Mouse (Mus musculus) neural tube, embryonic 13.5 days (tissue): ENCODE measurements around the gene Map1s. TPM values are rescaled to one million over a fixed set of nuclear protein-coding genes. Genes with fewer than 3 reads are reported as not detected.

Source experiments
- ATAC-seq: fragments of 200-750 bp; cut with Nextera tagmentation; 2 replicates; pipeline ENCODE4 v1.8.0; 2017; ENCODE audit warnings: low read depth, mild to moderate bottlenecking, moderate TSS enrichment, moderate library complexity
- H3K27ac ChIP-seq: fragments of 300-500 bp; sonication (generic); replicated peaks from 2 replicates; pipeline ENCODE4 v1.5.1; 2015; ENCODE audit warnings: moderate library complexity, mild to moderate bottlenecking, inconsistent platforms
- H3K27me3 ChIP-seq: fragments of 300-500 bp; sonication (generic); 2 replicates; pipeline ENCODE4 v1.6.1; 2015; ENCODE audit warnings: mild to moderate bottlenecking, inconsistent platforms
- H3K36me3 ChIP-seq: fragments of 300-500 bp; sonication (generic); 2 replicates; pipeline ENCODE4 v1.6.1; 2015; ENCODE audit warnings: mild to moderate bottlenecking, inconsistent platforms
- H3K4me1 ChIP-seq: fragments of 300-500 bp; sonication (generic); replicated peaks from 2 replicates; pipeline ENCODE4 v1.6.1; 2015; ENCODE audit warnings: inconsistent platforms
- H3K4me2 ChIP-seq: fragments of 300-500 bp; sonication (generic); 2 replicates; pipeline ENCODE4 v1.6.1; 2015; ENCODE audit warnings: inconsistent platforms, mild to moderate bottlenecking, moderate library complexity
- H3K4me3 ChIP-seq: fragments of 300-500 bp; sonication (generic); 2 replicates; pipeline ENCODE4 v1.5.1; 2015; ENCODE audit warnings: mild to moderate bottlenecking, inconsistent platforms
- H3K9ac ChIP-seq: fragments of 300-500 bp; sonication (generic); 2 replicates; pipeline ENCODE4 v1.6.1; 2015; ENCODE audit warnings: moderate library complexity, mild to moderate bottlenecking, inconsistent platforms
- H3K9me3 ChIP-seq: fragments of 300-500 bp; sonication (generic); 2 replicates; pipeline ENCODE4 v1.6.1; 2016; ENCODE audit warnings: inconsistent platforms
- WGBS: fragments of 180-500 bp; shearing (Covaris S2); methylation state at CpG from one replicate; pipeline ENCODE4 v1.1.7; 2015; 5-methylcytosine and 5-hydroxymethylcytosine counted together
- polyA plus RNA-seq: library from polyadenylated mRNA; unstranded; fragments of >200 nt; fragmentation: Nextera tagmentation; extraction: Ambion mirVana; gene quantifications from 2 replicates; pipeline ENCODE4 v1.2.1, GENCODE M21; 2015

The Map1s gene
- polyA plus RNA-seq, 1 experiment from 2014 or later: 60.7 TPM

DNA sequence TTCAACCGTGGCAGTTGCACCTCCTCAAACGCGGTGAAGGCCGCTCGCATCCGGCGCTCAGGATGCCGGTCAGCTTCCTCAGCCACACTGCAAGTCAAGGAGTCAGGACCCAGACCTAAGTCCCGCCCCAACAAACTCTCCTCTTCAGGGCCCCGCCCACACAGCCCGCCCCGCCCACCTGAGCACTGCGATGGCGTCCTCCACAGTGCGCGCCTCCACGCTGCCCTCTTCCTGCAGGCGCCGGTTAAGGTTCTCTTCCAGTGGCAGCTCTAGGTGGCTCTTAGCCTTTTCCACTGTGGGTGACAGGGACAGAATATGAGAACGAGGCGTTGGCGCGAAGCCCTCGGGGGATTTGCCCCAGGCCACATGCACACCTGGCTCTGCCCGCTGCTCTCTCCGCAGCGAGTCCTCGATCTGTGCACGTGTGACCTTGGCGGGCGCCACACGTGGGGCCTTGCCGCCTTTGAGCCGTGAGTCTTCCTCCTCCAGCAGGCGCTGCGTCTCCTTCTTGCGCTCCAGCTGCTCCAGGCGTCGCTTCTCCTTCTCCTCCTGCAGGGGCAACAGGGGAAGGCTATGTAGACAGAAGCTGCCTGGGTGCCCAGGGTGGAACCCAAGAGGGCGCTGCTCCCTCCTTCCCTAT, 37.1 kb upstream of the Map1s start:
- Histone ChIP-seq H3K27ac (peak overlapping the region; percentile 85), H3K9me3 (no peaks in the 10 kb centered on the region), H3K9ac (peak overlapping the region; percentile 56), H3K27me3 (no peaks in the 10 kb centered on the region), H3K4me1 (peaks cover 66% of the 10 kb centered on the region), H3K4me3 (peak overlapping the region; percentile 9; the same call in 1 of the 2 replicates), H3K36me3 (peaks cover 8% of the 10 kb centered on the region), H3K4me2 (peak overlapping the region; percentile 43)
- no peak for ATAC-seq
- WGBS: 15% methylated on average over 40 of the region's 40 CpGs

DNA sequence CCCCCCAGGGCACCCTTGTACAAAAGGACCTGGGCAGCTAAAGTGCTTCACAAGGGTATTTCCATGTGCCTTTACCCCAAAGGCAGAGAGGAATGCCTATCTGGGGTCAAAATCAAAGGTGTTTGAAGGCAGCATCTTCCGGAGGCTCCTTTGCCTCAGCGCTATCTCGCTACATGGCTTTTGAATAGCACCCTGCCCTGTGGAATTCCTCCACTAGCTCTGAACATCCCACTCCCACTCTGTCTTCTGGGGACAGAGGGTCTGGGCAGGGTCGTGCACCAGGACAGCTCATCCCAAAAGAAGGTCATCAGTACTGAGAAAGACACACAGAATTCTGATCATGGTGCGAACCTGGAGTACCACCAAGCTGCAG, 36.5 kb upstream of the Map1s start:
- WGBS: 36% methylated on average over 5 of the region's 5 CpGs
- peaks cover 8% of the 10 kb centered on the region for H3K36me3 ChIP-seq
- no peak overlapping the region for H3K4me3 ChIP-seq
- H3K9me3 ChIP-seq: no peaks in the 10 kb centered on the region
- H3K9ac ChIP-seq: peak overlapping the region; percentile 56
- no peaks in the 10 kb centered on the region for H3K27me3 ChIP-seq
- H3K27ac ChIP-seq: peak overlapping the region; percentile 85
- ATAC-seq: no peak
- peak overlapping the region; percentile 43 for H3K4me2 ChIP-seq
- peaks cover 61% of the 10 kb centered on the region for H3K4me1 ChIP-seq

DNA sequence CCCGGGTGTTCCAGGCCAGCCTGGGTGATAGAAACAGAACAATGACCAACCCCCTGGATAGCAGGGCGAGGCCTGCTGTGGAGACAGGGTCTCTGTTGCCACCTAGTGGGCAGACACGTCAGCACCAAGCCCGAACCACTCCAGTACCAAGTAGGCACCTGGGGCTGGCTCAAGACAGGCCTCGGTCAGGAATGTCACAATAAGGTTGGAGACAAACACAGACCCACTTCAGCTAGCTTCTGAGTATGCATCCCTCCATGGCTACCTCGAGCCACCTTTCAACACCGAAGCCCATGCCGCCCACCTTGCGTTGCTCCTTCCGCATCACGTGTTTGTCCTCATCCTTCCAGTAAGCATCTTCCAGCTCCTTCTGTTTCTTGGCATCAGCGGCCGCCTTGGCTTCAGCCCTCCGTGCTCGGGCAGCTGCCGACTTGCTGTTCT, 36.1 kb upstream of the Map1s start:
- 49% methylated on average over 16 of the region's 16 CpGs for WGBS
- H3K9ac ChIP-seq: peak overlapping the region; percentile 56

DNA sequence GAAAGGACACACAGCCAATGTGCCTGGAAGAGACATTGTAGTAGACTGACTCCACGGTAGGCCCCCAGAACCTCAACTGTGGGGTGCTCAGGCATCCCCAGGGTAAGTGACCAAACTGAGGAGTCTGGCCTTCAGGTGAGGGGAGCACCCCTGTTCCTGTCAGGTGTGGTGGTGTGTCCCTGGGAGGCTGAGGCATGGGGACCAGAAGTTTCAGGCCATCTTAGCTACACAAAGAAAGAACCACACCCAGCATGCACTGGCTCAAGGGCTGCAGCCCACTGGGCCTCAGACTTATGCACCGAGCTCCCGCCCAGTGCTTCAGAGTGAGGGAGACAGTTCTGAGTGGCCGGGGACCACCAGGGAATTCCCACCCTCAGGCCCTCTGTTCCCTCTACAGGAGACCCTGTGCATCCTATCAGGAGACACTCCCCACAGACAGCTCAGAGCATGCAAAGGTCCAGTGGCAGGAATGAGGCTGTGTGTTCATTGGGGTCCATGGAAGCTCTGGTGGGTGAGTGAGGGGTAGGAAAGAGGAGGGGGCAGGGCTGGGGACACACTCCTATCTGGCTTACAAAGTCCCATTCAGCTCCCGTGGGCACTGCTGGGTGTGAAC, 34.4 kb upstream of the Map1s start:
- Histone ChIP-seq H3K4me2 (no peak overlapping the region), H3K27me3 (no peaks in the 10 kb centered on the region), H3K9ac (no peak overlapping the region), H3K9me3 (no peaks in the 10 kb centered on the region), H3K4me1 (peaks cover 46% of the 10 kb centered on the region), H3K27ac (no peak overlapping the region), H3K4me3 (no peak overlapping the region), H3K36me3 (peaks cover 8% of the 10 kb centered on the region)
- 89% methylated on average over 5 of the region's 5 CpGs for WGBS
- no peak for ATAC-seq

More for the DNA sequence above, 36.1 kb upstream of the Map1s start:
- ATAC-seq: no peak
- H3K9me3 ChIP-seq: no peaks in the 10 kb centered on the region
- H3K4me3 ChIP-seq: no peak overlapping the region
- H3K27ac ChIP-seq: peak overlapping the region; percentile 85
- no peaks in the 10 kb centered on the region for H3K27me3 ChIP-seq
- peaks cover 57% of the 10 kb centered on the region for H3K4me1 ChIP-seq
- H3K4me2 ChIP-seq: peak overlapping the region; percentile 43; the same call in 1 of the 2 replicates
- peaks cover 8% of the 10 kb centered on the region for H3K36me3 ChIP-seq

DNA sequence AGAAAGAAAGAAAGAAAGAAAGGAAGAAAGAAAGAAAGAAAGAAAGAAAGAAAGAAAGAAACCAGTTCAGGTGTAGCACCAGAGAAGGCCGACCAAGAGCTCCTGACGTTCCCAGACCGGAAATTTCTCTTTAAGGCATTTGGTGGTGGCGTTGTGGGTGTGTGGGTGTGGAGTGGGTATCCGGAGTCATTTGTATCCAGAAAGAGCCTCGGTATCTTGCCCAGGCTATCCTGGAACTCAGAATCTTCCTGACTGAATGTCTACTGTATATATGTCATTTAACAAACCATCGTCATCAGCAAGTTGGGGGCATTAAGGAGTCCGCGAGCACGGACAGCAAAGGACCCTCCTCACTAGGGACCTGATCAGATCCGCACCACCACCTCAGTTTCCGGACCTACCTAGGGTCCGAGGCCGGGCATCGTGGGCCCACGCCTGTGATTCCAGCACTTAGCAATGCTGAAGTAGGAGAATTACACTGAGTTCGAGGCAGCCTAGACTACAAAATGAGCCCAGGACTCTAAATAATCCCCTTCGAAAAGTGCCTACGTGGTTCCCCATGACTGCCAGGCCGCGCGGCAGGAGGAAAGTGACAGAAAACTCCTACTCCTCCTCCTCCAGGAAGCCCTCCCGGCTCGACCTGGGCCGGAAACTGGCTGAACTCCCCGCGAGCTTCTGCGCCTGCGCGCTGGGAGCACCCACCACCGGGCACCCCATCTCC, 32.9 kb upstream of the Map1s start:
- H3K27ac ChIP-seq: peak overlapping the region; percentile 90
- H3K4me1 ChIP-seq: peaks cover 38% of the 10 kb centered on the region
- no peaks in the 10 kb centered on the region for H3K9me3 ChIP-seq
- no peaks in the 10 kb centered on the region for H3K27me3 ChIP-seq
- WGBS: 8% methylated on average over 31 of the region's 31 CpGs
- H3K36me3 ChIP-seq: peaks cover 5% of the 10 kb centered on the region
- H3K9ac ChIP-seq: peak overlapping the region; percentile 82
- peak overlapping the region; percentile 95 for H3K4me2 ChIP-seq
- H3K4me3 ChIP-seq: peak overlapping the region; percentile 81
- ATAC-seq: no peak

DNA sequence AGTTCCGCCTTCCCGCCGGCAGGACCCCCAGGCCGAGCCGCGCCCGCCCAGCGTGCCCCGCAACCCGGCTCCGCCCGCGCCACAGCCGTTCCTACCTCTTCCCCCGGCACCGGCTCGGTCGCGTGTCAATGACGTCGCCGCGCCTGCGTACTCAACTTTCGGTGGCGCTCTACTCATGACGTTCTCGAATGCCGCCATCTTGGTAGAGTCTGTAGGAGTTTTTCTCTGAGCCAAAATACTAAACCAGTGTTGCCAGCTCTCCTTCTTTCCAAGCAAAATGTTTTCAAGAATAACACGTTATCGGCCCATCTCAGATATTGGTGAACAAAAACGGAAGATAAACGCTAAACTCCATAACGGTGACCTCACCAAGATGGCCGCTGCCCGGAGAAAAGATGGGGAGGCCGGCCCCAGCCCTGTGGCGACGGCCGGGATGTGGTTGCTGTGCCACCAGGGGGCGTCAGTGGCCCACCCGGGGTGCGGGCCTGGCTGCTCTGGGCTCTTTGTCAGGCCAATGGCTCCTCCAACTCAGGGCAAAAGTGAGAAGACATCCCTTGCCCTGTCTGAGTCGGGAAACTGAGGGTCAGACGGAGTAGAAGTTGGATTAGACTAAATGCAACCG, 32.3 kb upstream of the Map1s start, which contains the start of gene Ccdc124:
Gene Ccdc124, minus strand, starts transcription at position 572 of the 622 bp plus-strand sequence.
- Histone ChIP-seq H3K4me2 (peak within 1 kb of the TSS; percentile 95), H3K4me1 (peaks cover 31% of the 10 kb centered on the region), H3K9me3 (no peaks in the 10 kb centered on the region), H3K27me3 (no peaks in the 10 kb centered on the region), H3K9ac (peak within 1 kb of the TSS; percentile 82), H3K36me3 (no peaks in the 10 kb centered on the region), H3K4me3 (peak within 1 kb of the TSS; percentile 81), H3K27ac (peak within 1 kb of the TSS; percentile 90)
- under 1% methylated on average over 46 of the region's 46 CpGs for WGBS
- ATAC-seq: peak; percentile 88

DNA sequence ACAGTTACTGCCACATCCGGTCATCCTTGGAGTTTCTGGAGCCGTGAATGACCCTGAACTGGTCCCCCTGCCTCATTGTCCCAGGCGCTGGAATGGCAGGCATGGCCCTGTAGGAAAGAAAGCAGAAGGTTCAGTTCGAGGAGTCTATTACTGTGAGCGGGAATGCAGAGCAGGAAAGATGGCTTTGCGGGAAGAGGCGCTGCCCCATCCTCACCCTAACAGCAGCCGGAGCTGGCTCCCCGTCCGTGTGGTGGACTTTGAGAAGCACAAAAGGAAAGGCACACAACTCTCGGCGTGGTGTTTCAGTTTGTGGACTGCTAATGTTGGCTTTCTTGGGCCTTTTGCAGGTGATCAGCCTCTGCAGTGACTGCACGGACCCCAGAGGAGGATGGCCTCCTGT, 31.3 kb upstream of the Map1s start:
- no peaks in the 10 kb centered on the region for H3K9me3 ChIP-seq
- H3K27me3 ChIP-seq: no peaks in the 10 kb centered on the region
- H3K27ac ChIP-seq: peak overlapping the region; percentile 90; the same call in 1 of the 2 replicates
- 92% methylated on average over 13 of the region's 13 CpGs for WGBS
- no peak for ATAC-seq
- peaks cover 22% of the 10 kb centered on the region for H3K4me1 ChIP-seq
- no peak overlapping the region for H3K4me3 ChIP-seq
- H3K4me2 ChIP-seq: no peak overlapping the region
- H3K36me3 ChIP-seq: no peaks in the 10 kb centered on the region
- H3K9ac ChIP-seq: 0 out of 2 replicates have a peak overlapping the region, but pooled peaks have one; percentile 31

DNA sequence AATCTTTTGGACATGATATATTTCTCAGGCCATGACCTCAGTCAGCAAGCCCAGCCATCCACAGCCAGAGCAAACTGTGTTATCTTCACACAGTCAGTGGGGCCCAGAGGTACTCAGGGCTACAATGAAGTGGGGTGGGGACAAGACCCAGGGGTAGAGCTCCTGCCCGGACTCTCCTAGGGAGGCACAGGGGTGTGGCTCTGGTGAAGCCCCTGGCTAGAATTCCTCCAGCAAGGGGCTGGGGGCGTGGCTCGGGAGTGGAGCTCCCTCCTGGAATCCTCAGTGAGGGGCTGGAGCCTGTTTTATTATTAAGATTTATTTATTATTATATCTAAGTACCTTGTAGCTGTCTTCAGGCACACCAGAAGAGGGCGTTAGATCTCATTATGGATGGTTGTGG, 29.4 kb upstream of the Map1s start:
- H3K9me3 ChIP-seq: no peaks in the 10 kb centered on the region
- H3K4me1 ChIP-seq: peaks cover 23% of the 10 kb centered on the region
- no peak overlapping the region for H3K27ac ChIP-seq
- no peak overlapping the region for H3K4me3 ChIP-seq
- no peak overlapping the region for H3K4me2 ChIP-seq
- no peak for ATAC-seq
- no peaks in the 10 kb centered on the region for H3K36me3 ChIP-seq
- no peak overlapping the region for H3K9ac ChIP-seq
- 56% methylated on average over 4 of the region's 4 CpGs for WGBS
- H3K27me3 ChIP-seq: 0 out of 2 replicates have a peak, but pooled peaks cover 2% of the 10 kb centered on the region

DNA sequence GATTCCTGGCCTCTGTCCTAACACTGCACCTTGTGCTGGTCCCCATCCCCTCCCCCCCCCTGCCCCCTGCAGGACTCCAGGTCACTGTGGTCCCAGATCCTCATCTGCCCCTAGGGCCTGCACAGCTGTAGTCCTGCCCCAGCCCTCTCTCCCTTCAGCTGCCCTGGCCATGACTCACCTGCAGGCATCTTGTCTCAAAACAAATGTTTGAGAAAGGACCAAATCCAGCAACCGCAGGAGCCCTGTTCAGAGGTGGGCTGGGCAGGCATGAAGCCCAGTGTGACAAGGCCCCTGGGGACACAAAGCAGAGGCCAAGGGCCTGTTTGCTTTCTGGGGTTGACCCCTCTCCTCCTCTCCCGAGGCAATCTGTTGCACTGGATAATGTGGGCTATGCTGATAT, 27.6 kb upstream of the Map1s start:
- H3K4me3 ChIP-seq: no peak overlapping the region
- no peaks in the 10 kb centered on the region for H3K36me3 ChIP-seq
- ATAC-seq: no peak
- 63% methylated on average over 2 of the region's 2 CpGs for WGBS
- H3K9me3 ChIP-seq: no peaks in the 10 kb centered on the region
- no peak overlapping the region for H3K27ac ChIP-seq
- 0 out of 2 replicates have a peak, but pooled peaks cover 2% of the 10 kb centered on the region for H3K27me3 ChIP-seq
- H3K4me2 ChIP-seq: no peak overlapping the region
- H3K4me1 ChIP-seq: peaks cover 10% of the 10 kb centered on the region
- no peak overlapping the region for H3K9ac ChIP-seq

DNA sequence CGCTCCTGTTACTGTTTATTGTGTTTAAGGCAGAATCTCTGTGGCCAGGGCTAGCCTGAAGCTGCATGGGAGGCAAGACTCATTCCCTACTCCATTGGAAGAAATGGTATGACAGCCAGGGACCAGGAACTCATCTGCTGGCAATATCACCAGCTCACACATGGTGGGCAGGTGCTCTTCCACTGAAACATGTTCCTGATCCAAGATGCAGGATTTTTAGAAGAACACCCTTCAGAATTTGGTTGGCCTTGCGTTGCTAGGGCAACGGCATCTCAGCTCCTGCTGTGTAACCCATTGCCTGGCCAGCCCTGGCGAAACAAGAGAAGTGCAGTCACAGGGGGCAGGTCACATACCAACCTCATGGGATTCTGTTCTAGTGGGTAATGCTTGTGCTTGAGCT, 26.2 kb upstream of the Map1s start:
- H3K4me3 ChIP-seq: no peak overlapping the region
- no peaks in the 10 kb centered on the region for H3K9me3 ChIP-seq
- peaks cover 10% of the 10 kb centered on the region for H3K4me1 ChIP-seq
- H3K4me2 ChIP-seq: no peak overlapping the region
- H3K27me3 ChIP-seq: 0 out of 2 replicates have a peak, but pooled peaks cover 2% of the 10 kb centered on the region
- no peak overlapping the region for H3K9ac ChIP-seq
- no peaks in the 10 kb centered on the region for H3K36me3 ChIP-seq
- no peak overlapping the region for H3K27ac ChIP-seq
- WGBS: 53% methylated on average over 4 of the region's 4 CpGs
- no peak for ATAC-seq

DNA sequence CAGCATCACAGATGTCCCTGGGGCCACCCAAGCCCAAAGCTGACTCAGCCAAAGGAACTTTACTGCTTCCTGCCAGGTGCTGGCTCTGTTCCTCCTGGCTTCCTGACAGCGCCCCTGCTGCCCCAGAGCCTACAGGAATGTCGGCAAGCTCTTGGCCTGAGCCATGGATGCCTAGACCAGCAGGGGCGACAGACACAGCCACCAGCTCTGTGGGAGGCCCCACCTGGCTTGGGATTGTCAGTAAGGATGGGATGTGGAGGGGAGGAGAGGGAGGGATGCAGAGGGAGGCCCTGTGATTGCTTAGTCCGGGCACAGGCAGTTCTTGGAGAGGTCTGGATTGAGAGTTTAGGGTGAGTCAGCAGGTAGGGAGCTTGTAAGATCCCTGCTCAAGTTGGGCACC, 25.6 kb upstream of the Map1s start:
- H3K9ac ChIP-seq: peak overlapping the region; percentile 41; the same call in 1 of the 2 replicates
- 0 out of 2 replicates have a peak, but pooled peaks cover 2% of the 10 kb centered on the region for H3K27me3 ChIP-seq
- H3K4me3 ChIP-seq: no peak overlapping the region
- no peak overlapping the region for H3K4me2 ChIP-seq
- no peaks in the 10 kb centered on the region for H3K9me3 ChIP-seq
- ATAC-seq: peak; percentile 33; the same call in 1 of the 2 replicates
- 14% methylated on average over 4 of the region's 4 CpGs for WGBS
- no peak overlapping the region for H3K27ac ChIP-seq
- H3K4me1 ChIP-seq: peaks cover 10% of the 10 kb centered on the region
- H3K36me3 ChIP-seq: no peaks in the 10 kb centered on the region
